Mouse (Mus musculus) skeletal muscle tissue, adult 2 months (tissue): ENCODE measurements around the gene Oaz2.
A peak's percentile ranks its signal among the peaks of the same experiment; 100 is the strongest.
"Not testable (repeated sequence)": the region's sequence is repeated elsewhere in the genome, so short reads cannot be mapped to it uniquely, and the experiment has no call there.

Source experiments
- DNase-seq: peaks from one replicate; pipeline ENCODE4 v3.0.0-alpha.2; 2012; ENCODE audit warnings: low read depth, low spot score

Gene Oaz2

DNA sequence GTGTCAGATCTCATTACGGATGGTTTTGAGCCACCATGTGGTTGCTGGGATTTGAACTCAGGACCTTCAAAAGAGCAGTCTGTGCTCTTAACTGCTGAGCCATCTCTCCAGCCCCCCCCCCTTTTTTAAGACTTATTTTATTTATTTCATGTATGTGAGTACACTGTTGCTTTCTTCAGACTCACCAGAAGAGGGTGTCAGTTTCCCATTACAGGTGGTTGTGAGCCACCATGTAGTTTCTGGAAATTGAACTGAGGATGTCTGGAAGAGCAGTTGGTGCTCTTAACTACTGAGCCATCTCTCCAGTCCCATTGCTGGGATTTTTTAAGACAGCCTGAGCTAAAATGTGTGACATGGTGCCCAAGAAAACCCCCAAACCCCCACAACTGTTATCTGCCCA is 15.8 kb upstream of the Oaz2 start:
- not testable (repeated sequence) for DNase-seq

DNA sequence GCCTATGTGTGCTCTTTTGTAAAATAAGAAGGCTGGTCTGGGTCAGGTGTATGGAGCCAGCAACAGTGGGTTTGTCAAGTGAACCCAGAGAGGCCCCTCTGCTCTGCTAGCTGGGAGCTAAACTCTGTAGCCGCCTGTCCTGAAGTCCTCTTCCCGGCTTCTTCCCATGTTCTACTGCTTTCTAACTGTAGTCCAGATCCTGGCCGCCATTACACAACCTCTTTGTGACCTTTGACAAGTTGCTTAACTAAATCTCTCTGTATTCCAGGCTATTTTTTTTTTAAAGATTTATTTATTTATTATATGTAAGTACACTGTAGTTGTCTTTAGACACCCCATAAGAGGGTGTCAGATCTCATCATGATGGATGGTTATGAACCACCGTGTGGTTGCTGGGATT is 14.1 kb upstream of the Oaz2 start:
- no peak for DNase-seq

DNA sequence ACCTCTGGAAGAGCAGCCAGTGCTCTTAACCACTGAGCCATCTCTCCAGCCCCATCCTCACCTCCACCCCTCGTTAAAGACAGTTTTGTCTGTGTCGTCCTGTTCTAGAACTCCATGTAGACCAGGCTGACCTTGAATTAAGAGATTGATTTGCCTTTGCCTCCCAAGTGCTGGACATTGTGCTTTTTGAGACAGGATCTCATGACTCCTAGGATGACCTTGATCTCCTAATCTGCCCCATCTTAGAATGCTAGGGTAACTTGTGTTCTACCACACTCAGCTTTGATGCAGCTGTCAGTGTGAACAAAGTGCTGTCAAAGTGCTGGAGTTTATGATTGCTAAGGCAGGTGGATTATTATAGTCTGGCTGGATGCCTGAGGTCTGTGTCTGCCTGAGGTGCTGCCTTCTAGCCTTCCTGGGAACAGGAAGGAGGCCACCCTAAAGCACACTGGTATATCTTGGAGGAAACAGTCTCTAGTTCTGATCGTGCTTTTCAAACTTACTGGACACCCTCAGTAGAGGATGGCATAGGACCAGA is 13.0 kb upstream of the Oaz2 start:
- no peak for DNase-seq

DNA sequence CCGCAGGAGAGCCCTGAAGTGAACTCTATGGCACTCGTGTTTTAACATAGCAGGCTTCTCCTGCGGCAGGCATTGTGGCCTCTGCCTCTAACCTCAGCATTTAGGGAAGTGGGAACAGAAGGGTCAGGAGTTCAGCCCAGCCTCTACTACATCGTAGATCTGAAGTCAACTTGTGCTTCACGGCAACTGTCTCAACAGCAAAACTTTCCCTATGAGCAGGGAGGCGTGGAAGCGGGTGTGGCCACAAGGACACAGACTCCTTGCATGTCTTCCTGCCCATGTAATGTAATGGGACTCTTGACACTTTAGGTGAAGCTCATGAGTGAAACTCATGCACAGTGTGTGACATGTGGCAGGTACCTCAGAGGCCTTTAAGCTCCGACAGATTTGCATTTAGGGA is 12.3 kb upstream of the Oaz2 start:
- no peak for DNase-seq

DNA sequence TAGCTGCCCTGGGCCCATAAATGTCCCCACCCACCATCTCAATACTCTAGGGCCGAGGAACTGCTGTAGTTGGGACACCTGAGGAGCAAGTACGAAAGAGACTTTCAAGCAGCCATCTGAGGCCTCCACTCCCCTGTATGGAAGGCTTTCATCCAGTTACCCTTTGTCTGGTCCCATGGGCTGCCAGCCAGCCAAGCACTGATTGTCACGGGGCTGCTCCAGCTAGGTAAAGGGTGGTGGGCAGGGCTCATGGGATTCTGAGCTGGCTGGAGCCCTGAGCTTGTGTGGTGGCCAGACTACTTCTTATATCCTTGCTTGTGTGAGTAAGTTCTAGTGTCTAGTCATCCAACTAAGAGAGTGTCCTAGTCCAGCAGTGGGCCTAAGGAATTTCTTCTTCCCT is 10.6 kb upstream of the Oaz2 start:
- DNase-seq = no peak

DNA sequence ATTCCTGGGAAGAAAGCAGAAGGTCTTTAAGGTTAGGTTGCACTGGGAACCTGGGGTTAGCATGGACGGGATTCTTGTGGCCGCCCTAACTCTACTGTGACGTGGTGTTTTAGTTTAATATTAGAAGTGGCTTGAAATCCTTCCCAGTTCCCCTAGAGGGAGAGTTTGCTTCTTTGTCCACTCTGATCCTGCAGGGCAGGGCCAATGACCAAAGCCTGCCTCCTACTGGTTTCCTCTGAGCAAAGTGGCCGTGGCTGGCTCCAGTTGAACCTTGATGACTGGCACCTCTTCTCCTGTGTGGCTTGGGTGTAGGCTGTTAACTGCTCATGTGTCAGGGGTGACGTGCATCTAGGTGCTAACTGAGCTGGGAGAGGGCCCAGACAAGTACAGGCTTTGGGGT is 6.8 kb upstream of the Oaz2 start:
- no peak for DNase-seq

DNA sequence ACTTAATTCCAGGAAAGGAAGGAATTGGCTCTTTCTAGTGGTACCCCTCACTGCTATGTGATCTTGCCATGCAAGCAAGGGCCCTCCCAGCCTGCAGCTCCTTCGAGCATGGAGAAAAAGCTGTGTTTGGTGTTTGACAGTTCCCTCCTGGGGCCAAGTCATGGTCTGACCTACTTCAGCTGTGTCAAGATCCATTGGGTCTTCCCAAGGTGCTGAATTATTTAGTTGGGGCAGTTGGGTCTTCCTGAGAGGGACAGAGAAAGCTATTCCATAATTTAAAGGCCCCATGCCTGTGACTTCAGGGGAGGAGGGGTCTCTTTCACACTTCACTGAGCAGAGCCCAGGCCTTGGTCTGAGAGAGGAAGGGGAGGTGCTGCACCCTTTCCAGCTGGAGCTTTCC is 6.3 kb upstream of the Oaz2 start:
- DNase-seq = no peak

DNA sequence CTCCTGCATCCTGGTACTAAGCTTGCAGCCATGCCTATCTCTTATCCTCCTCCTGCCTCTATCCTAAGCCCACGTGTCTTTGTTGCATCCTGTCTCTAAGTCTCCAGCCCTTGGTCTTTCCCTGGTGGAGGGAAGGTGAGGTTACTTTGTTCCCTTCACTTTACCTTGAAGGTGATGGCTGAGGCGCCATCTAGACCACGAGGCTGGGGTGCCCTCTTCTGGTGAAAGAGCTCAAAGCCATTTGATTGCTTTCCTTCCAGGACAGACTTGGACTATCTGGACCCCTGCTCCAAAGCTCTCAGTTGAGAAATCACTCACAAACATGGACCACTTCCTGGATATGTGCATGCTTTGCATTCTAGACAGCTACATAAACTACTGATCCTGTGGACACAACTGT is 3.6 kb upstream of the Oaz2 start:
- no peak for DNase-seq

DNA sequence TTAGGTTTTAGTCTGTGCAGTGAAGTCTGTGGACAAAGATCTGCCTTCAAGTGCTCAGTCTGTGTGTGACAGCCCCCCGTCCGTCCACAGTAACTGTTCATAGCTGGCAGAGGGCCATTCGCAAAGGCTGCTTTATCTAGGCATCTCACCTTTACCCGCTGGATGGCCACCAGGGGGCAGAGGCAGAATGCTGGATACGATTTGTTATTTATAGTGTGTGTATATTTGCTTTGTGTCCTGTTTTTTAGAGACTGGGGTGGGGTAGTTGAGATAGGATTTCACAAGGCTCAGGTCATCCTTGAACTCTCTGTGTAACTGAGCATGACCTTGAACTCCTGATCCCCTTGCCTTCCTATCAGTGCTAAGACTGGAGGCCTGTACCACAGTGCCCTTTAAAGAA is 1.8 kb upstream of the Oaz2 start:
- DNase-seq = peak; percentile 38

DNA sequence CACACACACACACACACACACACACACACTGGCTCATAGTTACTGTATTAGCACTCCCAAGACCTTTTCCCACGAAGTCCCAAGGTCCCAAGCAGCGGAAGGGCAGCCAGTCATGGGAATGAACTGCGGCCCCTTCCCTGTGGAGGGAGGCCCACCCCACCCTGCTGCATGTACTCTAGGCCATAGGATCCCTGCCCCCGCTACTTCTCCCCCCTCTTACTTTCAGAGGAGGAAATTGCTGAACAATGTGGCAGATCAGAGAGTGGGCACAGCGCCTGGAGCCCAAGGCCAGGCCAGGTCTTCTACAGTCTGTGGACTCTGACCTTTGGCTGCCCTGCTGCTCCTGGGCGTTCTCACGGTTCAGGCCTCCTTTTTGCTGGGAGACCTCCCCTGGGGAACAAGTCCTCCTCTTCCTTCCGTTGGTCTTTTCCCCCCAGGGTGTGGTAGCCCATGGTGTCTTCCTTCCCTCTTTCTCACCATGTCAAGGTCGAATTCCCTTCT is 3.7 kb downstream of the Oaz2 start:
- peak; percentile 34 for DNase-seq

DNA sequence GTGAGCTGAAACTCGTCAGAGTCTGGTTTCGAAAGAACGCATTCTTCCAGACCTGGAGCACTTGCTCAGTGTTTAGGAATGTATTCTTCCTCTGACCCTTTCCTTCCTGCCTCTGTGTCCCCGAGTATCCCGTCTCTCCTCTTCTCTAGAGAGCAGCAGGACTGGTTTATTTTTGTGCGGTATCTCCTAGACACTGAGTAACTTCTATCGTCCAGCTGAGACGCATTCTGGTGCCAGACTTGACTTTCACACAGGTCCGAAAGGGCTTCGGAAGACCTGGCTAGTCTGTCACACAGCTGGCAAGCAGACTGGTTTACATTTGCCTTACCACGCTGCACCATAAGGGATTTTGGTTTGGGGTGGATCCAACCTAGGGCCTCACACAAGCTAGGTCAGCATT is 5.2 kb downstream of the Oaz2 start:
- DNase-seq = no peak

DNA sequence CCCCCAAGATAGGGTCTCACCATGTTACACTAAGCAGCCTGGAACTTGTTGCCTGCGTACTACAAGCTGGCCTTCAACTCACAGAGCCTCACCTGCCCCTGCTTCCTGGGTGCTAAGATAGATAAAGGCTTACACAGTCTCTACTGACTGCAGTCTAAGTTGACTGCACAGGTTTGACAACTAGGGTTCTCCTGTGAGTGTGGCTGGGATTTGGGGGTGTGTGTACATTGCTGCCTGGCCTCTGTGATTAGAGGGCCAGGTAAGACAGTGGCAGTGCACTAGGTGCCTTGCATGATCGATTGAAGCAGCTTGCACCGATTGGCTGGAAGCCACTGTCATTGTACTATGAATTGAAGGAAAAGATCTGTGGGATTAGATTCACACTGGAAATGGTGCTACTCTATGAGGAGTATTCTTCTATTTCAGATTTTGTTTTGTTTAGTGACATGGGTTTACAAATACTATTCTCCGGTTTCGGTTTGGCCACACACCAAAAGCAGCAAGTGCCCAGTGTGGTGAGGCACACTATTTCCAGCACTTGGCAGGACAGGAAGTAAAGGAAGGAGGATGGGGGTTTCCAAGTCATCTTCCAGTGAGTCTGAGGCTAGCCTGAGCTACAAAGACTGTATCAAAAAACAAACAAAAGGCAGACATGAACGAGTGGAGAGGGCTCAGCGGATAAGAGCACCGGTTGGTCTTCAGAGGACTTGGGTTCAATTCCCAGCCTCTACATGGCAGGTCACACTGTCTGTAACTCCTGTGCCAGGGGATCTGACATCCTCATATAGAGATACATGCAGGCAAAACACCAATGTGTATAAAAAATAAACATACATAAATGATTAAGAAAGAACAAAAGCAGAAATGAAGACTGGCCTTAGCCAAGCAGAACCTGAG is 7.9 kb downstream of the Oaz2 start:
- DNase-seq = no peak

DNA sequence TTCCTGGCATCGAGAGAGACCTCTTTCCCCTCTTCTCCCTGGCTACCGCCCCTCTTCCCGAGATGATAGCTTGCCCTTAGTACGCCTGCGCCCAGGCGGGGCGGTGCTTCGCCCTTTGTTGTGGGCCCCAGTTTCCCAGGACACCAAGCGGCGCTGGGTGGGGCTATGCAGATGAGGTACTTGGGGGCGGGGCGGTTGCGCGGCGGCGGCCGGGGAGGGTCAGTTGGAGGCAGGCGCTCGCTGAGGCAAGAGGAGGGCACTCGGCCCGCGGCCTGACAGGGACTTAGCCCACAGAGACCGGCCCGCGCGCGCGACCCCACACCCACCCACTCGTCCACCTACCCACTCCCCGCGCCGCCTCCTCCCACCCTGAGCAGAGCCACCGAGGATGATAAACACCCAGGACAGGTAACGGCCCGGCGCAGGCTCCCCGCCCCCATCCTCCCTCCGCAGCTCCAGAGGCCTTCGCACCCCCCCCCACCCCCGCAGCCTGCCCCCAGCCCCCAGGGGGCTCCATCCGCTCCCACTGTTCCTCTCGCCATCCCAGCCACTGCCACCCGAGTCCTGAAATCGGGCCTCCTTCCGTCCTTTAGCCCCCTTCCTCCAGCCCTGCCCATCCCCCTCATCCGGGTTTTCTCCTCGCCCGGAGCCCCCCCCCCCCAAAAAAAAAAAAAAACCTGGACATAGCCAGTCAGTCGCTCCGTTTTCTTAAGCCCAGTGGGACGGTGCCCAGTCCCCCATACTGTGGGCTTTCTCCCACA is 8.7 kb downstream of the Oaz2 start:
- DNase-seq = peak; percentile 93

DNA sequence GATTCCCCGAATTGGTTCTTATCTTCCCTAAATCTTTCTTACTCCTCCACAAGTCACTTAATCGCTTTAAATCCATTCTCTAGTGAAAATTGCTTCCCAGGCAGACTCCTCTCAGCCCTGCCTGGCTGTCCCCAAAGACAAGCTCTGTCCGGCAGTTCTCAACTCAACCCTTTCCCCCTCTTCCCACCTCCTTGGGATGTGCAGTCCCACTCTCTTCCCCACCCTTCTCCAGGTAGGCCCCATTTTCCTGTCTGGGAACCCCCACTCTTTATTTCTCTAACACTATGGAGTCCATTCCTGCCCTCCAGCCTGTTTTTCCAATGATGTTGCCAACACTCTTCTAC is 9.3 kb downstream of the Oaz2 start:
- DNase-seq = no peak

DNA sequence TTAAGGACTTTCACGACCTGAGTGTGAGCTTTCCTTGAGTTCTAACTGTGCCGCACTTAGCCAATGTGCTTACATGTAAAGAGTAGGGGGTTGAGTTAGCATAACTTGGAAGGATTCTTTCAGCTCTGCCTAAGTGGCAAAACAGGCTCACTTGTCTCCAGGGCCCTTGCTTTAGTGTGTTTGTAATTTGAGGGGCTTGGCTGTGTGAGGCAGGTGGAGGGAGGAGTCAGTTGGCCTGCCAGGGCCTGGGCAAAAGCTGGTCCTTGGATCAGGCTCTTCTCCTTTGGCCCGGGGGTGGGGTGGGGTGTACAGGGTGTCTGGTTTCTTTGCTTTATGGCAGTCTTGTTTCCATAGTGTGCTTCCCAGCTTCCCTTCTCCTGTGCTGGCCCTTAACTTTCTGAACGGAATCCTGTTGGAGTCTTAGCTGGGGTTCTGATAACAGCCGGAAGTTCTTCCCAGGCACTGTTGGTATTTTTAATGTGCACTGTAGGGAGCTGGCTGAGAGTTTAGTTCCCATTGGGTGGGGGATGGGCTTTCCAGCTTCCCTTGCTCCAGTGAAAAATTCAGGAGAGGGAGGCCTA is 11.5 kb downstream of the Oaz2 start:
- peak; percentile 67 for DNase-seq

DNA sequence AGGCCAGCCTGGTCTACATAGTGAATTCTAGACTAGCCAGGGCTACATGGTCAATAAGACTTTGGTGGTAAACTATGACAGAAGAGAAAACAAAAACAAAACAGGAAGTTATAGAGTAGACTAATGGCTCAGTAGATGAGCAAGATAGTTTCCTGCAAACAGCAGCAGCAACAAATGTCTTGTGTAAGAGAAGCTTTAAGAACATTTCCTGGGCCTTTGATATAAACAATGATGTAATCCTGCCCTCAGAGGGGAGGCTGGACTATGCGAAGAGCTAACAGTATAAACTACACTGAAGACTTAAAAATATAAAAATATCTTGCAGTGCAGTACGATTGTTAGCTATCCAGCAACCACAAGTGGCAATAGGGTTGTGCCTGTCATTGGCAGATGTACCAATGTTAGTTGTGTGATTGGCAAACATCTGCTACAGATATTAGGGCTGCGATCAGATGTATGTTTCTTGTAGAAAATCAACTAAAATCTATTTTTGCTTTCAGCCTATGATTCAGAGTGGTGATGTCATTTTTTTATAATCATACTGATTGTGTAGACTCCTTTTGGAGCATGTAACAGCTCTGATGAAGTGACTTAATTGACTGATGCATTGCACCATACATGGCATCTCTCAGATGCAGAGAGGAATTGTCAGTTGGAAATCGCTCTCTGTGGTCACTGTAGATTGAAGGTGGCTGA is 13.3 kb downstream of the Oaz2 start:
- no peak for DNase-seq

DNA sequence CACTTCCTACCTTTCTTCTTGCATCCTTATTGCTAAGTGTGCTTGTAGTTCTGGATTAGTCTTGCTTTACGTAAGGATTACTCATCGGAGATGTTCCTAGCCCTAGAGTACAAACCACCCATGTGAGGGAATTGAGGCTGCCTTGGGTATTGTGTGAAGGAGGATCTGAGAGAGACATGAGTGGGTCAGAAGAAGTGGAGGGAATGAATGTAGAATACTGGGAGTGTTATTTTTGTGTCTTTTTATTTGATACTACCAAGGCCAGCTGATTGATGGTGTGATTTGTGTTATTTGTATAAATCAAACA is 13.8 kb downstream of the Oaz2 start:
- no peak for DNase-seq

DNA sequence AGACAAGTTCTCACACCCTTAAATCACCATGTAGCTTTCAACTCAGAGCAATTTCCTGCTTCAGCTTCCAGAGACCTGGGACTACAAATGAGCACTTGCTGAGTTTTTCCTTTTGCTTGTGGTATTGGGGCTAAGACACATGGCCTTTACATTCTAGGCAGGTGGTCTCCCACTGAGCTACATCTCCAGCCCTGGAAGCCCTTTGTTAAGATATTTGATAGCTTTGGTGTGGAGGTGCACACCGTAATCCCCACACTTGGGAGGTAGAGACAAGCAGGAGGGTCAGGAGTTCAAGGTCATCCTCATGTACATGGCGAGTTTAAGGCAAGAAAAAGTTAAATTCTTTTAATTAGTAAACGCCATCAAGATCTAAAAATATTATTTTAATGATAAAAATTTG is 14.4 kb downstream of the Oaz2 start:
- no peak for DNase-seq

DNA sequence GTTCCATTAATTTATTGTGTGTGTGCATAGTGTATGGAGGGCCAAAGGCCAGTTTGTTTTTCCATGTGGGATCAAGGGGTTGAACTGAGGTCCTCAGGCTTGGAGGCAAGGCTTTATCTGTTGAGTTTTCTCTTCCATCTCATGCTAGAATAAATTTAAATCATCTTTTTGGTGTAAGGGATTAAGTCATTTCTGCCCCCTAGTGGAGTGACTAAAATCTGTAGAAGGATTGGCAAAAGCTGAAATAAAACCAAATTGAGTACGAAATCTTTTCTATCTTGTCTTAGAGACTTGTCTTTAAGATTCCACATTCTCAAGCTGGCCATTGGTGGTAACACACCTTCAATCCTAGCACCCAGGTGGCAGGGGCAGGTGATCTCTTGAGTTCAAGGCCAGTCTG is 15.2 kb downstream of the Oaz2 start:
- no peak for DNase-seq

DNA sequence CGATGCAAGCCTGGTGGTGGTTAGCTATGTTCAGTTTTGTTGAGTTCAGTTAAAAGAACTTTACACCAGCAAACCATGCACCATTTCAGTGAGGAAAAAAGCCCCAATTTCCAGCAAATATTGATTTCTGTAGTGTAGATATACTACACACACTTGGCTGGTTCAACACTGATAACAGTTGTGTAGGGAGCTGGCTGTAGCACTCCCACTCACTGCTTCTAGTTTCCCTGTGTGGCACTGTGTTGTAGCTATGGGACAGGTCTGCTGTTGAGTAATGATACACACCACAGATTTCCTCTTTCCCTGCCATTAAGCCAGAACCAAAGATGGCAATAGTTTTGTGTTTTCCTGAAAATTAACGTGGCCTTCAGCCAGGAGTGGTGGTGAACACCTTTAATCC is 16.9 kb downstream of the Oaz2 start:
- no peak for DNase-seq

DNA sequence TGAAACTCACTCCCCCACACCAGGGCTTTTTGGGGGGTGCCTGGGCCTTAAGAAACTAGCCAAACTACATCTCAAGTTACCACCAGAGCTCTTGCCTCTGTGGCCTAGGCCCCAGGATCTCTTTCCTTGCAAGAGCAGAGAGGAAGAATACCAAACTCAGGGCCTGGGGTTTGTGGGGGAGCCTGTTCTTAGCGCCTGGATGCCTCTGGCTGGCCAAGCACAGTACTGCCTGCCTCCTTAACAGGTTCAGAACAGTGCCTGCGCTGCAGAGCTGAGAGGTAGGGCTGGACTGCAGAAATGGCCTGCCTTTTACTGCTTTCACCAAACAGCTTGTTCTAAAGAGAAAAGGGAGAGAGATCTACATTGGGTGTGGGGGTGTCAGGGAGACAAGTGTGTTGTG is 22.1 kb downstream of the Oaz2 start:
- not testable (repeated sequence) for DNase-seq

DNA sequence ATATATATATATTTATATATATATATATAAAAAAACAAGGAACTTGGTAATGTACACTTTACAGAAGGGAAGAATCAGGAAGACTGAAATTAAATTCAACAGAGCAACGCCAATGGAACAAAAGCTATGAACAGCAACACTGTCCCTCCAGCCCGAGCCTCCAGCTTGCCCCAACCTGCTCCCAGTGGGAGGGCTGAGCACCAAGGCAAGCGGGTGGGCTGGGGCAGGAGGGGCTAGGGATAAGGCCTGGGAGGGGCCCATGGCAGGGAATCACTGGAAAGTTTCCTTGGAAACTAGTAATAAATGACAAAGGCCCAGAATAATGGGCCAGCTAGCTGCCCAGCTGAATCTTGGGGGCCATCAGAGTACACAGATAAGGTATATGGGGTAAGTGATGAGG is 24.7 kb downstream of the Oaz2 start:
- DNase-seq = no peak
